Mouse (Mus musculus): ENCODE data around the gene Spem2. TPM values are rescaled to one million over a fixed set of nuclear protein-coding genes. Genes with fewer than 3 reads are reported as not detected.

The Spem2 gene
- polyA plus RNA-seq, 1 experiment = not detected

DNA sequence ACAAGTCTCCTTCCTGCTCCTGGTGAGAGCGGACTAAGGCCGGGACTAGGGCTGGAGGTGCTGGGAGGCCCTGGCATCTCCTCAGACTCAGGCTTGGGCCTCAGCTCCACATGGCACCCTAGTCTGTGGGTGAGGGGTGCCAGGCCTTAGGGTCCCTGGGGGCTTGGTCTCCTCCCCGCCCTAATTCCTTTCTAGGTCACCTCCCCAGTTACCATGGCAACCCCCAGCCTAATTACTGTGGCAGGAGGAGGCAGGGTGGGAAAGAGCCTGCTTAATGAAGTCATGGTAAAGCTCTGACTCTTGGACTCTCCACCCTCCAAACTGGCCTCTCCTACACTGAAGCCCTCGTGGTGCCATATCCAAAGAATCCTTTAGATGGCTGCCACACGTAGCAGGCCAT, 10.6 kb upstream of the Spem2 start:
- Histone ChIP-seq H3K4me3 (replicated peaks; ENCODE audit: control insufficient read depth, low read depth, low read length) (no peak overlapping the region), H3K27ac (ENCODE audit: control insufficient read depth, insufficient read depth, low read depth, low read length, poor library complexity) (no peak overlapping the region; the same call in 1 of the 2 replicates), H3K4me1 (ENCODE audit: control insufficient read depth, insufficient read depth, low read length) (peaks cover 1% of the 10 kb centered on the region)
- 88% methylated on average over 5 of the region's 5 CpGs for WGBS
- TF ChIP-seq POLR2A (IDR thresholded peaks at IDR 0.05; ENCODE audit: borderline replicate concordance, control insufficient read depth, low read depth, low read length) = no peak
- TF ChIP-seq CTCF (IDR thresholded peaks at IDR 0.05; ENCODE audit: control insufficient read depth, insufficient read depth, low read length) = no peak

DNA sequence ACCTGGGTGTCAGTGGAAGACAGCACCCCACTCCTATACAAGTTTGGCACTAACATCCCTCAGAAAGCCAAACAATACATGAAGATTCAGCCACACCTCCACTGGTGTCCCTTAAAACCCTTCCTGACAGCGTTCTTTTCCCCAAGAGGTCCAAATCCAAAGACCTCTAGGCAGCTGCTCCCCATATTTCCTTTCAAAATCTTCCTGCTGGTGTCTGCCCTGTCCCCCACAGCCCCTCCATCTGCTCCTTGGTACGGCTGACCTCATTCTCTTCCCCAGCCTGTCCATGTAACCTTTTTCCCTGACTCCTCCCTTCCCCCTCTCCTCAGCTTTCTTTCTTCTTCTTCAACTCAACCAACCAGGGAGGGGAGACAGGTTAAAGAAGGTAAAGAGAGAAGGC, 5.2 kb upstream of the Spem2 start:
- TF ChIP-seq CTCF (IDR thresholded peaks at IDR 0.05; ENCODE audit: control insufficient read depth, insufficient read depth, low read length) (no peak), POLR2A (IDR thresholded peaks at IDR 0.05; ENCODE audit: borderline replicate concordance, control insufficient read depth, low read depth, low read length) (no peak)
- Histone ChIP-seq H3K4me1 (ENCODE audit: control insufficient read depth, insufficient read depth, low read length) (no peaks in the 10 kb centered on the region), H3K4me3 (replicated peaks; ENCODE audit: control insufficient read depth, low read depth, low read length) (no peak overlapping the region), H3K27ac (ENCODE audit: control insufficient read depth, insufficient read depth, low read depth, low read length, poor library complexity) (no peak overlapping the region)
- WGBS = 83% methylated on average over 2 of the region's 2 CpGs

DNA sequence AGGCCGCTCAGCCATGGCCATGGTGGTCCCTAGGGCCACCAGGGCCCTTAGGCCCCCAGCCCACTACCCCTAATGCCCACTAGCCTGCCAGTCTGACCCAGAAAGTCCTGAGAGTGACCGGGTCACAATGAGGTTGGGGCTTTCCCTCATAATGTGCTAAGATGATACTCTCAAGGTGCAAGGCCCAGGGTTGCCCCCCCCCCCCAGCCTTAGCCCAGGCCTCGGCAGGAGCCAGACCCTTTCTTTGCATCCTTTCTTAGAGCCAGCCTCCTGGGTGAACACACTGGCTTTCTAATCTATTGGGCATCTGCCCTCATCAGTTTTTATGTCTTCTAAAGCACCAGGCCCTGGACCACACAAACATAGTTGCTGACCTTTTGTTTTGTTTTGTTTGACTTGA, 3.8 kb upstream of the Spem2 start, which contains the start of gene Spem1:
TSS of gene Spem1 (minus strand) at position 101 of the 400 bp plus-strand sequence.
- 83% methylated on average over 3 of the region's 3 CpGs for WGBS
- H3K4me3 ChIP-seq (replicated peaks; ENCODE audit: control insufficient read depth, low read depth, low read length) = no peak within 1 kb of the TSS
- TF ChIP-seq CTCF (IDR thresholded peaks at IDR 0.05; ENCODE audit: control insufficient read depth, insufficient read depth, low read length) = no peak
- no peak for TF ChIP-seq POLR2A (IDR thresholded peaks at IDR 0.05; ENCODE audit: borderline replicate concordance, control insufficient read depth, low read depth, low read length)
- H3K27ac ChIP-seq (ENCODE audit: control insufficient read depth, insufficient read depth, low read depth, low read length, poor library complexity) = no peak within 1 kb of the TSS
- H3K4me1 ChIP-seq (ENCODE audit: control insufficient read depth, insufficient read depth, low read length) = no peaks in the 10 kb centered on the region

DNA sequence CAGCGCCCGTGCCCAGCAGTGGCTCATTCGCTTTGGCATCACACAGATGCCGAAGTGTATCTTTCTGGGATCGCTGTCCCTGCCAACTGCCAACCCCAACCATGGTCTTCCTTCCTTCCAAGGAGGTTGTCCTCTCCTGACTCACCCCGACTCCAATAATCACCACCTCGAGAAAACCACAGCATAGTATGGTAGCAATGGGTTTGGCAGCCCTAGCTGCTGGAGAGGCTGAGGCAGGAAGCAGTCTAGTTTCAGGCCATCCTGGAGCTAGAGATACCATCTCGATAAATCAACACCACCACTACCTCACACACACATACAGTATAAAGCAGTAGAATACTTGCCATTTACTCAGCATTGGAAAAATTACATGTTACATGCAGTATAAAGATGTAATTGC, 606 bp upstream of the Spem2 start:
- WGBS = 53% methylated on average over 8 of the region's 8 CpGs
- no peak overlapping the region for H3K4me3 ChIP-seq (replicated peaks; ENCODE audit: control insufficient read depth, low read depth, low read length)
- H3K4me1 ChIP-seq (ENCODE audit: control insufficient read depth, insufficient read depth, low read length) = no peaks in the 10 kb centered on the region
- H3K27ac ChIP-seq (ENCODE audit: control insufficient read depth, insufficient read depth, low read depth, low read length, poor library complexity) = no peak overlapping the region
- no peak for TF ChIP-seq CTCF (IDR thresholded peaks at IDR 0.05; ENCODE audit: control insufficient read depth, insufficient read depth, low read length)
- TF ChIP-seq POLR2A (IDR thresholded peaks at IDR 0.05; ENCODE audit: borderline replicate concordance, control insufficient read depth, low read depth, low read length) = no peak

DNA sequence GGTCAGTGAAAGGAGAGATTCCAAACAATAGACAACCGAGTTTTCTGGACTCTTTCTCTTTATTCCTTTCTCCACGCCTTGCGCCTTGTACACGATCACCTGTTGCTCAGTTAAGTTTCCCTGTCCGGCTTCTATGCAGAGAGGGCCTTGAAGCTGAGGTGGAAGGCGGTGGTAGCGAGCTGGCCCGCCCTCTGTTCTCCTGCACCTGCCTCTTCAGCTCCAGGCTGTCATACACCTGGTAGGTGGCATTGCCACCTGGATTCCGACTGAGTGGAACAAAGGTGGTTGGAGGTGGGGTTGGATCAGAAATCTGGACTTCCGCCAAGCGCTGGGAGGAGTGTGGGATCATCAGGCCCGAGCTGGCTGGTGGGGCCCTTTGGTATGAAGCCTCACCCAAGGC, 1.7 kb downstream of the Spem2 start:
- Histone ChIP-seq H3K4me3 (replicated peaks; ENCODE audit: control insufficient read depth, low read depth, low read length) (no peak overlapping the region), H3K27ac (ENCODE audit: control insufficient read depth, insufficient read depth, low read depth, low read length, poor library complexity) (no peak overlapping the region), H3K4me1 (ENCODE audit: control insufficient read depth, insufficient read depth, low read length) (no peaks in the 10 kb centered on the region)
- WGBS = 84% methylated on average over 12 of the region's 12 CpGs
- TF ChIP-seq CTCF (IDR thresholded peaks at IDR 0.05; ENCODE audit: control insufficient read depth, insufficient read depth, low read length) (no peak), POLR2A (IDR thresholded peaks at IDR 0.05; ENCODE audit: borderline replicate concordance, control insufficient read depth, low read depth, low read length) (no peak)

DNA sequence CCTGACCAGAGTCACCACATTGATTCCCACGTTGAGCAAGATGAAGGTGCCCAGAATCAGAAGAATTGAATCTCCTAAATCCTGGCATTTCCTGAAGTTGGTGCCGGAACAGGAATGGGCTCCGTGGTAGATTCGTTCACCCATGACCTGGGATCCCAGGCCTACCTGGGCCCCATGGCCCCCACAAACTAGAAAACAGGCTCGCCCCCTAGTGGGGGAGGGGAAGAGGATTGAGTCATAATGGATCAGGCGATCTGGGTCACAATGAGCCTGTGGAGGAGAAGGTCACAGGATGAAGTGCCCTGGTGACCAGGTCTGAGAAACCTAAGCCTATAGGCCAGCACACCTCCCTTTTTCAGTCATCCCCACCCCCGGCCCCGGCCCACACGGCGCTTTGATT, 3.1 kb downstream of the Spem2 start, which contains the start of gene Gm39566:
TSS of gene Gm39566 (minus strand) at position 144 of the 400 bp plus-strand sequence.
- no peak within 1 kb of the TSS for H3K27ac ChIP-seq (ENCODE audit: control insufficient read depth, insufficient read depth, low read depth, low read length, poor library complexity)
- no peak within 1 kb of the TSS for H3K4me3 ChIP-seq (replicated peaks; ENCODE audit: control insufficient read depth, low read depth, low read length)
- no peaks in the 10 kb centered on the region for H3K4me1 ChIP-seq (ENCODE audit: control insufficient read depth, insufficient read depth, low read length)
- WGBS = 70% methylated on average over 10 of the region's 10 CpGs
- TF ChIP-seq CTCF (IDR thresholded peaks at IDR 0.05; ENCODE audit: control insufficient read depth, insufficient read depth, low read length) (peak; percentile 30; the same call in 1 of the 2 replicates), POLR2A (IDR thresholded peaks at IDR 0.05; ENCODE audit: borderline replicate concordance, control insufficient read depth, low read depth, low read length) (no peak)

DNA sequence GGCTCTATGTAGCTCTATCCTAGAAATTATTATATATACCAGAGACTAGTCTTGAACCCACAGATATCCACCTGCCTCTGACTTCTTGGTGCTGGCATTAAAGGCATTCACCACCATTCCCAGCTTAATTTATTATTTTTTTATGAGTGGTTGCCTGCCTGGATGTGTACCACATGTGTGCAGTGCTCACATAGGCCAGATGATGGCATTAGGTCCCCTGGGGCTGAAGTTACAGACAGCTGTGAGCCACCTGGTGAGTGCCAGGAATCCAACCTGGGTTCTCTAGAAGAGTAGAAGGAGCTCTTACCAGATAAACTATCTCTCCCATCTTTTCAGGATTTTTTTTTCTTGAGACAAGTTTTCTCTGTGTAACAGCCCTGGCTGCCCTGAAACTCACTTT, 8.0 kb downstream of the Spem2 start:
- no peak overlapping the region for H3K4me3 ChIP-seq (replicated peaks; ENCODE audit: control insufficient read depth, low read depth, low read length)
- no peaks in the 10 kb centered on the region for H3K4me1 ChIP-seq (ENCODE audit: control insufficient read depth, insufficient read depth, low read length)
- TF ChIP-seq POLR2A (IDR thresholded peaks at IDR 0.05; ENCODE audit: borderline replicate concordance, control insufficient read depth, low read depth, low read length) (no peak), CTCF (IDR thresholded peaks at IDR 0.05; ENCODE audit: control insufficient read depth, insufficient read depth, low read length) (0 out of 2 replicates have a peak, but pooled peaks have one; percentile 6)
- no peak overlapping the region for H3K27ac ChIP-seq (ENCODE audit: control insufficient read depth, insufficient read depth, low read depth, low read length, poor library complexity)

DNA sequence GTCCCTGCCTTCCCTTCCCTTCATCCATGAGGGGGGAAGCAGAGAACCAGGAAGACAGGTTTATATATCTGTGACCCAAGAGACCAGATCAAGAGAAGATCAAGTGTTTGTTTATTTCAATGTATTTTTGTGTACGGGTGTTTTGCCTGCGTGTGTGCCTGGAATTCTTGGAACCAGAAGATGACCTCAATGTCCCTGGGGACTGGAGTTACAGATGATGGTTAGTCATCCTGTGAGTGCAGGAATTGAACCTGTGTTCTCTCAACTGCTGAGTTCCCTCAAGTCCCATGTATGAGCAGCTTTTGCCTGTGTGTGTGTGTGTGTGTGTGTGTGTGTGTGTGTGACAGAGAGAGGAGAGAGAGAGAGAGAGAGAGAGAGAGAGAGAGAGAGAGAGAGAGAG, 10.6 kb downstream of the Spem2 start:
- 92% methylated on average over 2 of the region's 2 CpGs for WGBS
- Histone ChIP-seq H3K27ac (ENCODE audit: control insufficient read depth, insufficient read depth, low read depth, low read length, poor library complexity) (no peak overlapping the region), H3K4me1 (ENCODE audit: control insufficient read depth, insufficient read depth, low read length) (no peaks in the 10 kb centered on the region), H3K4me3 (replicated peaks; ENCODE audit: control insufficient read depth, low read depth, low read length) (no peak overlapping the region)
- TF ChIP-seq CTCF (IDR thresholded peaks at IDR 0.05; ENCODE audit: control insufficient read depth, insufficient read depth, low read length) (no peak), POLR2A (IDR thresholded peaks at IDR 0.05; ENCODE audit: borderline replicate concordance, control insufficient read depth, low read depth, low read length) (no peak)

DNA sequence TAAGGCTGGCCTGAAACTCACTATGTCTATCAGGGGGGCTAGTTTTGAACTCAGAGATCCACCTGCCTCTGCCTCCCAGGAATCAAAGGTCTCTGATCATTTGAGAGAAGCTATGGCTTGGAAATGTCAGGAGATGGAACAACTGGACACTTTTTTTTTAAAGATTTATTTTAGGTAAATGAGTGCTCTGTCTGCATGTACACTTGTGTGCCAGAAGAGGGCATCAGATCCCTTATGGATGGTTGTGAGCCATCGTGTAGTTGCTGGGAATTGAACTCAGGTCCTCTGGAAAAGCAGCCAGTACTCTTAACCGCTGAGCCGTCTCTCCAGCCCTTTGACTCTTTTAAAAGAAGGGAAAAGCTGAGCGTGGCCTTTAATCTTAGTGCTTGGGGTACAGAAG, 11.9 kb downstream of the Spem2 start:
- Histone ChIP-seq H3K4me1 (ENCODE audit: control insufficient read depth, insufficient read depth, low read length) (no peaks in the 10 kb centered on the region), H3K27ac (ENCODE audit: control insufficient read depth, insufficient read depth, low read depth, low read length, poor library complexity) (no peak overlapping the region), H3K4me3 (replicated peaks; ENCODE audit: control insufficient read depth, low read depth, low read length) (no peak overlapping the region)
- WGBS = 90% methylated on average over 4 of the region's 4 CpGs
- no peak for TF ChIP-seq CTCF (IDR thresholded peaks at IDR 0.05; ENCODE audit: control insufficient read depth, insufficient read depth, low read length)
- TF ChIP-seq POLR2A (IDR thresholded peaks at IDR 0.05; ENCODE audit: borderline replicate concordance, control insufficient read depth, low read depth, low read length) = no peak
